Mouse (Mus musculus) forebrain, postnatal 0 days (tissue): ENCODE measurements around the gene Rpl36. TPM values are rescaled to one million over a fixed set of nuclear protein-coding genes. Genes with fewer than 3 reads are reported as not detected.

Experiments used
- ATAC-seq: fragments of 200-750 bp; cut with Nextera tagmentation; 2 replicates; pipeline ENCODE4 v1.8.0; 2017; ENCODE audit warnings: mild to moderate bottlenecking, moderate library complexity
- DNase-seq: peaks from one replicate; pipeline ENCODE4 v3.0.0-alpha.2; 2015
- H3K27ac ChIP-seq: fragments of 300-500 bp; sonication (generic); 2 replicates; pipeline ENCODE4 v1.5.1; 2014; ENCODE audit warnings: low read depth, mild to moderate bottlenecking, antibody characterized with exemption, low read length, moderate library complexity, mixed read lengths
- H3K27me3 ChIP-seq: fragments of 300-500 bp; sonication (generic); 2 replicates; pipeline ENCODE4 v1.6.1; 2014; ENCODE audit warnings: mild to moderate bottlenecking, low read length, mixed read lengths; ENCODE audit not compliant: insufficient read depth
- H3K36me3 ChIP-seq: fragments of 300-500 bp; sonication (generic); 2 replicates; pipeline ENCODE4 v1.6.1; 2014; ENCODE audit warnings: mild to moderate bottlenecking, moderate library complexity; ENCODE audit not compliant: insufficient read depth
- H3K4me1 ChIP-seq: fragments of 300-500 bp; sonication (generic); 2 replicates; pipeline ENCODE4 v1.6.1; 2014; ENCODE audit warnings: antibody characterized with exemption; ENCODE audit not compliant: insufficient read depth
- H3K4me2 ChIP-seq: fragments of 300-500 bp; sonication (generic); 2 replicates; pipeline ENCODE4 v1.6.1; 2014; ENCODE audit warnings: low read depth, mild to moderate bottlenecking, moderate library complexity
- H3K4me3 ChIP-seq: fragments of 300-500 bp; sonication (generic); 2 replicates; pipeline ENCODE4 v1.5.1; 2014; ENCODE audit warnings: low read depth, low read length, mixed read lengths
- H3K9ac ChIP-seq: fragments of 300-500 bp; sonication (generic); 2 replicates; pipeline ENCODE4 v1.6.1; 2014; ENCODE audit warnings: mild to moderate bottlenecking
- H3K9me3 ChIP-seq: fragments of 300-500 bp; sonication (generic); 2 replicates; pipeline ENCODE4 v1.6.1; 2016; ENCODE audit warnings: low read length
- CTCF ChIP-seq: sonication (generic); IDR thresholded peaks from 2 replicates; pipeline ENCODE4 v1.5.1; 2016; ENCODE audit warnings: antibody characterized with exemption, control low read depth, low read depth
- whole genome bisulfite sequencing: fragments of 180-500 bp; shearing (Covaris S2); extraction: QIAGEN DNeasy Blood & Tissue Kit; methylation state at CpG from one replicate; pipeline ENCODE4 v1.1.7; 2014; 5-methylcytosine and 5-hydroxymethylcytosine counted together
- polyA plus RNA-seq: library from polyadenylated mRNA; unstranded; fragments of >200 nt; fragmentation: Nextera tagmentation; extraction: Ambion mirVana; gene quantifications from 2 replicates; pipeline ENCODE4 v1.2.1, GENCODE M21; 2015
- total RNA-seq: library from RNA; depleted of rRNA; stranded (reverse); fragments of >200 nt; gene quantifications from 2 replicates; pipeline ENCODE4 v1.2.3, GENCODE M21; 2014; rRNA removed

Gene Rpl36
- total and polyA plus RNA-seq, 2 experiments from 2014 or later: 807 to 1,145 TPM

GRCm38 (mm10) chr17:56647546-56647945, 34.3 kb downstream of the Rpl36 start:
- H3K27me3 ChIP-seq: no peaks in the 10 kb centered on the region
- no peak overlapping the region for H3K9ac ChIP-seq
- H3K36me3 ChIP-seq: no peaks in the 10 kb centered on the region
- DNase-seq (no peak), ATAC-seq (no peak)
- H3K4me3 ChIP-seq: no peak overlapping the region
- 71% methylated on average over 12 of the region's 13 CpGs for WGBS
- H3K9me3 ChIP-seq: no peaks in the 10 kb centered on the region
- TF ChIP-seq CTCF: no peak
- no peaks in the 10 kb centered on the region for H3K4me1 ChIP-seq
- no peak overlapping the region for H3K4me2 ChIP-seq
- no peak overlapping the region for H3K27ac ChIP-seq

- 39% methylated on average over 10 of the region's 10 CpGs for WGBS
- ATAC-seq: no peak
- no peak for DNase-seq
Measured at GRCm38 (mm10) chr17:56651801-56652200, 38.6 kb downstream of the Rpl36 start.

GRCm38 (mm10) chr17:56654771-56655170, 41.6 kb downstream of the Rpl36 start:
- H3K4me2 ChIP-seq: no peak overlapping the region
- H3K9me3 ChIP-seq: no peaks in the 10 kb centered on the region
- no peak overlapping the region for H3K4me3 ChIP-seq
- no peaks in the 10 kb centered on the region for H3K27me3 ChIP-seq
- 77% methylated on average over 2 of the region's 2 CpGs for WGBS
- no peak for ATAC-seq
- no peaks in the 10 kb centered on the region for H3K36me3 ChIP-seq
- H3K4me1 ChIP-seq: no peaks in the 10 kb centered on the region
- H3K9ac ChIP-seq: no peak overlapping the region
- TF ChIP-seq CTCF: no peak
- no peak overlapping the region for H3K27ac ChIP-seq
- no peak for DNase-seq

More at GRCm38 (mm10) chr17:56651801-56652200, 38.6 kb downstream of the Rpl36 start:
- Histone ChIP-seq H3K27ac (no peak overlapping the region), H3K4me1 (no peaks in the 10 kb centered on the region), H3K4me2 (no peak overlapping the region), H3K27me3 (no peaks in the 10 kb centered on the region), H3K9me3 (no peaks in the 10 kb centered on the region), H3K9ac (no peak overlapping the region), H3K36me3 (no peaks in the 10 kb centered on the region), H3K4me3 (no peak overlapping the region)
- TF ChIP-seq CTCF: no peak

GRCm38 (mm10) chr17:56655311-56655710, 42.1 kb downstream of the Rpl36 start:
- no peak for ATAC-seq
- no peaks in the 10 kb centered on the region for H3K27me3 ChIP-seq
- TF ChIP-seq CTCF: no peak
- no peak overlapping the region for H3K27ac ChIP-seq
- H3K4me2 ChIP-seq: no peak overlapping the region
- H3K36me3 ChIP-seq: no peaks in the 10 kb centered on the region
- no peak overlapping the region for H3K4me3 ChIP-seq
- DNase-seq: no peak
- no peaks in the 10 kb centered on the region for H3K4me1 ChIP-seq
- H3K9me3 ChIP-seq: no peaks in the 10 kb centered on the region
- 84% methylated on average over 3 of the region's 3 CpGs for WGBS
- no peak overlapping the region for H3K9ac ChIP-seq

- Histone ChIP-seq H3K4me1 (no peaks in the 10 kb centered on the region), H3K9me3 (no peaks in the 10 kb centered on the region), H3K9ac (no peak overlapping the region), H3K36me3 (no peaks in the 10 kb centered on the region), H3K4me2 (no peak overlapping the region), H3K4me3 (no peak overlapping the region), H3K27me3 (no peaks in the 10 kb centered on the region), H3K27ac (no peak overlapping the region)
- no peak for DNase-seq
- ATAC-seq: no peak
- WGBS: 85% methylated on average over 6 of the region's 6 CpGs
- no peak for TF ChIP-seq CTCF
Measured at GRCm38 (mm10) chr17:56656171-56656570, 43.0 kb downstream of the Rpl36 start.

- Histone ChIP-seq H3K9me3 (no peaks in the 10 kb centered on the region), H3K27ac (no peak overlapping the region), H3K4me1 (no peaks in the 10 kb centered on the region), H3K27me3 (no peaks in the 10 kb centered on the region; the same call in 1 of the 2 replicates), H3K9ac (no peak overlapping the region), H3K4me2 (no peak overlapping the region), H3K4me3 (no peak overlapping the region), H3K36me3 (no peaks in the 10 kb centered on the region)
- ATAC-seq: no peak
- whole genome bisulfite sequencing: 68% methylated on average over 3 of the region's 3 CpGs
- DNase-seq: no peak
- TF ChIP-seq CTCF: no peak
Measured at GRCm38 (mm10) chr17:56663659-56664058, 50.4 kb downstream of the Rpl36 start.

Other genes starting within 250 kb of the Rpl36 start
- gene Ptprs, start 136.9 kb upstream of the Rpl36 start, total RNA-seq: 568 and 711 TPM in 2 replicates
- gene Ptprs, start 136.9 kb upstream of the Rpl36 start, polyA plus RNA-seq: 196 and 250 TPM in 2 replicates
- not detected in 2 replicates for gene Znrf4, start 101.0 kb upstream of the Rpl36 start, total RNA-seq
- gene Znrf4, start 101.0 kb upstream of the Rpl36 start, polyA plus RNA-seq: 0.13 and 0.16 TPM in 2 replicates
- gene Gm20219, start 59.0 kb upstream of the Rpl36 start, total RNA-seq: 0.33 TPM in 1 of 2 replicates, not detected in the other
- gene Gm20219, start 59.0 kb upstream of the Rpl36 start, polyA plus RNA-seq: 0.29 and 0.40 TPM in 2 replicates
- 27.2 and 35.1 TPM in 2 replicates for gene Safb2, start 28.8 kb upstream of the Rpl36 start, total RNA-seq
- 25.0 and 36.7 TPM in 2 replicates for gene Safb2, start 28.8 kb upstream of the Rpl36 start, polyA plus RNA-seq
- gene Safb, start 28.6 kb upstream of the Rpl36 start, total RNA-seq: 56.0 and 71.7 TPM in 2 replicates
- 61.8 and 82.8 TPM in 2 replicates for gene Safb, start 28.6 kb upstream of the Rpl36 start, polyA plus RNA-seq
- gene 2410015M20Rik, start 3.6 kb upstream of the Rpl36 start, total RNA-seq: 66.0 and 124 TPM in 2 replicates
- gene 2410015M20Rik, start 3.6 kb upstream of the Rpl36 start, polyA plus RNA-seq: 208 and 263 TPM in 2 replicates
- 64.9 and 76.3 TPM in 2 replicates for gene Lonp1, start 13.5 kb downstream of the Rpl36 start, total RNA-seq
- gene Lonp1, start 13.5 kb downstream of the Rpl36 start, polyA plus RNA-seq: 34.2 and 38.2 TPM in 2 replicates
- gene Catsperd, start 14.7 kb downstream of the Rpl36 start, total RNA-seq: 0.81 and 1.5 TPM in 2 replicates
- 0.94 and 1.2 TPM in 2 replicates for gene Catsperd, start 14.7 kb downstream of the Rpl36 start, polyA plus RNA-seq
- gene Ranbp3, start 59.9 kb downstream of the Rpl36 start, total RNA-seq: 104 and 115 TPM in 2 replicates
- gene Ranbp3, start 59.9 kb downstream of the Rpl36 start, polyA plus RNA-seq: 98.2 and 100 TPM in 2 replicates
- gene Ndufa11, start 104.4 kb downstream of the Rpl36 start, total RNA-seq: 191 TPM in 2 replicates
- 576 and 730 TPM in 2 replicates for gene Ndufa11, start 104.4 kb downstream of the Rpl36 start, polyA plus RNA-seq
- gene Vmac, start 104.6 kb downstream of the Rpl36 start, total RNA-seq: 23.2 and 33.7 TPM in 2 replicates
- 24.3 and 26.9 TPM in 2 replicates for gene Vmac, start 104.6 kb downstream of the Rpl36 start, polyA plus RNA-seq
- 1.9 and 5.4 TPM in 2 replicates for gene Nrtn, start 144.1 kb downstream of the Rpl36 start, total RNA-seq
- gene Nrtn, start 144.1 kb downstream of the Rpl36 start, polyA plus RNA-seq: 2.7 and 2.8 TPM in 2 replicates
- 75.1 and 75.3 TPM in 2 replicates for gene Dus3l, start 151.3 kb downstream of the Rpl36 start, total RNA-seq
- 70.4 and 79.9 TPM in 2 replicates for gene Dus3l, start 151.3 kb downstream of the Rpl36 start, polyA plus RNA-seq
- 0.69 and 0.71 TPM in 2 replicates for gene Prr22, start 156.8 kb downstream of the Rpl36 start, total RNA-seq
- gene Prr22, start 156.8 kb downstream of the Rpl36 start, polyA plus RNA-seq: 0.14 and 0.25 TPM in 2 replicates
- 2.4 and 3.6 TPM in 2 replicates for gene Rfx2, start 217.6 kb downstream of the Rpl36 start, total RNA-seq
- gene Rfx2, start 217.6 kb downstream of the Rpl36 start, polyA plus RNA-seq: 2.2 and 3.4 TPM in 2 replicates